Mouse (Mus musculus): Measurements from ENCODE around the gene Ankzf1. TPM values are rescaled to one million over a fixed set of nuclear protein-coding genes. Genes with fewer than 3 reads are reported as not detected.

Ankzf1 gene
- polyA plus RNA-seq, 1 experiment from 2014 or later: 28.5 TPM

- no peak for ATAC-seq
- no peak for DNase-seq (ENCODE audit: low read depth, low spot score)
- ChIA-PET CTCF (no interaction called here), POLR2A (no interaction called here)
- H3K27me3 ChIP-seq: no peaks in the 10 kb centered on the region
- TF ChIP-seq CTCF (IDR thresholded peaks at IDR 0.05): no peak
- in situ Hi-C loops (cut with MboI; ENCODE audit: low pct_unique_long_range_greater_than_20kb): loop anchor here (10.0 kb wide), 1 partner anchor 67 kb away; no protein-coding TSS in a partner anchor
Measured at GRCm38 (mm10) chr1:75187914-75188483, 4.0 kb upstream of the Ankzf1 start.

GRCm38 (mm10) chr1:75190577-75190976 is 1.4 kb upstream of the Ankzf1 start:
- ChIA-PET CTCF (interaction anchor here (1.5 kb wide), 1 partner anchor 11 kb away, joined by 4 read pairs; the partner anchor contains the start of gene Abcb6), POLR2A (interaction anchor here (0.8 to 3.8 kb wide), 3 partner anchors 8 to 20 kb away, joined by 3 to 15 read pairs (median 5); partner anchors contain the start of gene Abcb6)
- ATAC-seq (no peak), DNase-seq (ENCODE audit: low read depth, low spot score) (no peak)
- in situ Hi-C loops (cut with MboI; ENCODE audit: low pct_unique_long_range_greater_than_20kb): no loop called here
- no peaks in the 10 kb centered on the region for H3K27me3 ChIP-seq
- TF ChIP-seq CTCF (IDR thresholded peaks at IDR 0.05): no peak

GRCm38 (mm10) chr1:75191258-75191621 is 711 bp upstream of the Ankzf1 start:
- TF ChIP-seq CTCF (IDR thresholded peaks at IDR 0.05): no peak
- DNase-seq (ENCODE audit: low read depth, low spot score) (no peak), ATAC-seq (peak; percentile 9)
- ChIA-PET CTCF (interaction anchor here (0.9 kb wide), 1 partner anchor 60 kb away, joined by 3 read pairs; no protein-coding TSS in a partner anchor), POLR2A (interaction anchor here (1.6 to 3.8 kb wide), 2 partner anchors 11 to 22 kb away, joined by 7 to 15 read pairs; partner anchors contain the start of gene Abcb6)
- no peaks in the 10 kb centered on the region for H3K27me3 ChIP-seq
- in situ Hi-C loops (cut with MboI; ENCODE audit: low pct_unique_long_range_greater_than_20kb): no loop called here

GRCm38 (mm10) chr1:75192452-75192851 is 501 bp downstream of the Ankzf1 start:
- DNase-seq (ENCODE audit: low read depth, low spot score): no peak
- no peak for TF ChIP-seq CTCF (IDR thresholded peaks at IDR 0.05)
- no peaks in the 10 kb centered on the region for H3K27me3 ChIP-seq
- CTCF ChIA-PET: interaction anchor here (0.7 kb wide), 1 partner anchor 12 kb away, joined by 3 read pairs; the partner anchor contains the start of gene Abcb6
- POLR2A ChIA-PET: interaction anchor here (1.6 to 3.8 kb wide), 2 partner anchors 12 to 21 kb away, joined by 7 to 15 read pairs; partner anchors contain the start of gene Abcb6
- ATAC-seq: peak; percentile 49
- in situ Hi-C loops (cut with MboI; ENCODE audit: low pct_unique_long_range_greater_than_20kb): no loop called here

- DNase-seq (ENCODE audit: low read depth, low spot score): no peak
- no peak for TF ChIP-seq CTCF (IDR thresholded peaks at IDR 0.05)
- ChIA-PET CTCF (interaction anchor here (0.9 to 1.9 kb wide), 2 partner anchors 8 to 47 kb away, joined by 3 to 6 read pairs; no protein-coding TSS in a partner anchor), POLR2A (no interaction called here)
- no peak for ATAC-seq
- in situ Hi-C loops (cut with MboI; ENCODE audit: low pct_unique_long_range_greater_than_20kb): no loop called here
- H3K27me3 ChIP-seq: no peaks in the 10 kb centered on the region
Measured at GRCm38 (mm10) chr1:75201236-75201635, 9.3 kb downstream of the Ankzf1 start.

- DNase-seq (ENCODE audit: low read depth, low spot score): no peak
- ChIA-PET POLR2A (interaction anchor here (0.9 to 1.1 kb wide), 4 partner anchors 9 to 85 kb away, joined by 3 to 4 read pairs (median 3); no protein-coding TSS in a partner anchor), CTCF (interaction anchor here (1.0 to 1.3 kb wide), 3 partner anchors 9 to 43 kb away, joined by 3 to 6 read pairs (median 5); no protein-coding TSS in a partner anchor)
- H3K27me3 ChIP-seq: no peaks in the 10 kb centered on the region
- in situ Hi-C loops (cut with MboI; ENCODE audit: low pct_unique_long_range_greater_than_20kb): no loop called here
- peak; percentile 27 for ATAC-seq
- TF ChIP-seq CTCF (IDR thresholded peaks at IDR 0.05): no peak
Measured at GRCm38 (mm10) chr1:75208967-75209678, 17.2 kb downstream of the Ankzf1 start.

GRCm38 (mm10) chr1:75210136-75211087 is 18.5 kb downstream of the Ankzf1 start, which contains the start of the genes Glb1l and Stk16:
Glb1l (minus strand) TSS chr1:75210813.
Stk16 (plus strand) TSS chr1:75210838.
- ATAC-seq: peak; percentile 48
- POLR2A ChIA-PET: interaction anchor here (0.9 to 1.3 kb wide), 3 partner anchors 27 to 38 kb away, joined by 3 read pairs; no protein-coding TSS in a partner anchor
- H3K27me3 ChIP-seq: no peaks in the 10 kb centered on the region
- in situ Hi-C loops (cut with MboI; ENCODE audit: low pct_unique_long_range_greater_than_20kb): no loop called here
- CTCF ChIA-PET: interaction anchor here (0.9 to 1.0 kb wide), 3 partner anchors 9 to 41 kb away, joined by 3 to 4 read pairs (median 3); partner anchors contain the start of gene Tuba4a
- DNase-seq (ENCODE audit: low read depth, low spot score): peak; percentile 84
- TF ChIP-seq CTCF (IDR thresholded peaks at IDR 0.05): no peak

GRCm38 (mm10) chr1:75211141-75211708 is 19.3 kb downstream of the Ankzf1 start:
- DNase-seq (ENCODE audit: low read depth, low spot score) (no peak), ATAC-seq (no peak)
- no peak for TF ChIP-seq CTCF (IDR thresholded peaks at IDR 0.05)
- in situ Hi-C loops (cut with MboI; ENCODE audit: low pct_unique_long_range_greater_than_20kb): no loop called here
- H3K27me3 ChIP-seq: no peaks in the 10 kb centered on the region
- POLR2A ChIA-PET: interaction anchor here (0.9 to 1.3 kb wide), 2 partner anchors 26 to 38 kb away, joined by 3 read pairs; no protein-coding TSS in a partner anchor
- CTCF ChIA-PET: interaction anchor here (1.0 kb wide), 1 partner anchor 40 kb away, joined by 3 read pairs; no protein-coding TSS in a partner anchor

GRCm38 (mm10) chr1:75212542-75212941 is 20.6 kb downstream of the Ankzf1 start:
- no peak for TF ChIP-seq CTCF (IDR thresholded peaks at IDR 0.05)

More at GRCm38 (mm10) chr1:75212542-75212941, 20.6 kb downstream of the Ankzf1 start:
- no peaks in the 10 kb centered on the region for H3K27me3 ChIP-seq
- DNase-seq (ENCODE audit: low read depth, low spot score): no peak
- ChIA-PET POLR2A (no interaction called here), CTCF (no interaction called here)
- no peak for ATAC-seq
- in situ Hi-C loops (cut with MboI; ENCODE audit: low pct_unique_long_range_greater_than_20kb): no loop called here

All from Patski (cell line).